Mouse (Mus musculus): ENCODE data around the gene Lime1.

Gene Lime1

DNA sequence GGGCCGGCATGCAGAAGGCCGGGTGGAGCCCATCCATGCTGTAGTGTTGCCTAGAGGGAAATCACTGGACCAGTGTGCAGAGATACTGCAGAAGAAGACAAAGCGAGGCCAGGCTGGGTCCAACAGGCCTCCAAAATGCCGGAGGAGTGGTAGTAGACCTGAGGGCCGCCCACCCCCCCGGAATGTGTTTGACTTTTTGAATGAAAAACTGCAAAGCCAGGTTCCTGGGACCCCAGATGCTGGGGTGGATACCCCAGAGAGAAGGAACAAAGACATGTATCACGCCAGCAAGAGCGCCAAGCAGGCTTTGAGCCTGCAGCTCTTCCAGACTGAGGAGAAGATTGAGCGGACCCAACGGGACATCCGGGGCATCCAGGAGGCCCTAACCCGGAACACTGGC is at the start of gene Lime1:
Lime1 (plus strand) TSS at position 301 of the 400 bp plus-strand sequence.
- no peak for TF ChIP-seq GATA4 (IDR thresholded peaks at IDR 0.05; ENCODE audit: insufficient replicate concordance, low read length)

DNA sequence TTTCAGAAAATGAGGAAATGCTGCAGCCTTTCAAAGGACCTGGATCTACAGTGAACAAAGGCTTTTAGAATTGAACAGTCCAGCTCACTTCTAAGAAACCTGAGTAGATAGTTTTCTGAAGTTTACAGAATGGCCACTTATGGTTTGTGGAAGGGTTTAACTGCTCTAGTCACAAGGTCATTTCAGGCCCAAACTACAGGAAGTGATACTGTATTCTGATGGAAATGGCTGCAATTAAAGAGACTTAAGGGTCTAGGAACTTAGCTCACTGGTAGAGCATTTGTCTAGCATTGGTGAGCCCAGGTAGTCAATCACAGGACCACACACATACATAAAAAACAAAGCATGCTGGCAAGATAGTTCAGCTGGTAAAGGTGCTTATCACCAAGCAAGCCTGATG is 47.3 kb upstream of the Lime1 start:
- TF ChIP-seq GATA4 (IDR thresholded peaks at IDR 0.05; ENCODE audit: insufficient replicate concordance, low read length): no peak

DNA sequence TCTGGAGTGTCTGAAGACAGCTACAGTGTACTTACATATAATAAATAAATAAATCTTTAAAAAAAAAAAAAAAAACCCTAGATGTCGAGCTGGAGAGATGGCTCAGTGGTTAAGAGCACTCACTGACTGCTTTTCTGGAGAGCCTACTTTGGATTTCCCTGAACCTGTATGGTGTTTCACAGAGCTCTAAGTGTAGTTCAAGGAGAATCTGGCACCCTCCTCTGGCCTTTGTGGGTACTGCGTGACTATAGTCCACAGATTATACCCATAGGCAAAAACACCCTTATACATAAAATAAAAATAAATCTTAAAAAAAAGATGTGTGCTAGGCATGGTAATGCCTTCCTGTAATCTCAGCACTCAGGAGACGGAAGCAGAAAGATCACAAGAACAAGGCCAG is 45.9 kb upstream of the Lime1 start:
- no peak for TF ChIP-seq GATA4 (IDR thresholded peaks at IDR 0.05; ENCODE audit: insufficient replicate concordance, low read length)

DNA sequence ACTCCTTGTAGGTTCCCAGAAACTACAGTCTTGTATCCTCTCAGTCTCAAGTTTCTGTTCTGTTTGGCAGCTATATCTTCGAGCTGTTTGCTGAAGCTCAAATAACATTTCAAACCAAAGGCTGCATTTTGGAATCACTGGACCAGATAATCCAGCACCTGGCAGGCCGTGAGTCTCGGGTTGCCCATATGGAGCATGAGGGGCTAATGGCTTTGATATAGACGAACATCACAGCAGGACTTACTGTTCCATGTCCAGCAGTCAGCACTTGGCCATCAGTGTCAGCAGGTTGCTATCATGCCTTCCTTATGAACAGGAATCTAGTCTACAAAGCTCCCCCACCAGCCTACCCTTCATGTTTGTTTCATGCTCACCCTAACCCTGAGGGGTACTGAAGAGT is 39.5 kb upstream of the Lime1 start:
- no peak for TF ChIP-seq GATA4 (IDR thresholded peaks at IDR 0.05; ENCODE audit: insufficient replicate concordance, low read length)

DNA sequence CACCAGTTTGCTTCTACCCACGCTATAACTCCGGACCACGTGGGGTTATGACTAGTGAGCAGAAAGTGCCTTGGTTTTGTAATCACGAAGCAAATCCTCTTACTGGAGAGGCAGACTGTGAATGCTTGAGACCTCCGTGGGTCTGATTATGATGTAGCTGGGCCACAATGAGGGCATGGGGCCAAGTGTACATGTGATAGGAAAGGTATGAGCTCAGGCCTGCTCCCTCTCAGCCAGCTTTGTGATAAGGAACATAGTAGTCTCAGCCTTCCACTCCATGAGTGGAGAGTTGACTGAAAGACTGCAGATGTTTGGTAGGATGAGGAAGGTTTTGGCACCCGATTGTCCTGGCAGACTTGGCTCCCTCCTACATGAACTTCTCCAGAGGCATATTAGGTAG is 37.1 kb upstream of the Lime1 start:
- no peak for TF ChIP-seq GATA4 (IDR thresholded peaks at IDR 0.05; ENCODE audit: insufficient replicate concordance, low read length)

DNA sequence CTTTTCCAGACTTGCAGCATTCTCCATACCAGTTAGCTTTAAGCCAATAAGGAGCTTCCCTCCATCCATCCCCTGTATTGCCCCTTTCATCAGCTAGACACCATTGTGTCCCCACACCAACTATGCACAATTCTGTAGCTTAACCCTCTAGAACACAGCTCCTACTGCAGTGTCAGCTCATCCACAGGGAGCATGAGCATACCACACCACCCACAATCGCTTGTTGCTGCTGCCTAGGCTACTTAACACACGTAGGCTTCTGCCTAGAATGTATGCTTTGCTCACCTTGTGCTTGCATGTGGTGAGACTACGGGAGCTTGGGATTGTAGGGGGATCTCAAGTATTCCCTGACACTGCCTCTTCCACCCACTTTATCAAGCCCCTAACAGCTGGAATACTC is 23.1 kb upstream of the Lime1 start:
- no peak for TF ChIP-seq GATA4 (IDR thresholded peaks at IDR 0.05; ENCODE audit: insufficient replicate concordance, low read length)

DNA sequence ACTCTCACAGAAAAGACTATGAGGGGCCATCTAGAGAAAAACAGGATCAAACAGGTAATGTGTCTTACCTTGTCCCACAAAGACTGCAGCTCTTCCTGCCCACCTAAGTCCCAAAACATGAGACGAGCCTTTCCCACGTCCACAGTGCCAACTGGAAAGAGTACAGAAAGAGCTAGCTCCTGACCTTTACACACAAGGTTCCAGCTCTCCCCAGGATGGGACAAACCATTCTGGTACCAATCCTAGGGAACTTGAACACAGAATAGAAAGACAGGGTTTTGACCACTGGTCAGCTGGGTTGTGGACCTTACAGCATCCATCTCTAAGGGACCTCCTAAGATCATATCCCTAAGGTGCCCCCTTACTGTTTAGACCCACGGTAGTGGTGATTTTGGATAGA is 15.9 kb upstream of the Lime1 start:
- TF ChIP-seq GATA4 (IDR thresholded peaks at IDR 0.05; ENCODE audit: insufficient replicate concordance, low read length): no peak

DNA sequence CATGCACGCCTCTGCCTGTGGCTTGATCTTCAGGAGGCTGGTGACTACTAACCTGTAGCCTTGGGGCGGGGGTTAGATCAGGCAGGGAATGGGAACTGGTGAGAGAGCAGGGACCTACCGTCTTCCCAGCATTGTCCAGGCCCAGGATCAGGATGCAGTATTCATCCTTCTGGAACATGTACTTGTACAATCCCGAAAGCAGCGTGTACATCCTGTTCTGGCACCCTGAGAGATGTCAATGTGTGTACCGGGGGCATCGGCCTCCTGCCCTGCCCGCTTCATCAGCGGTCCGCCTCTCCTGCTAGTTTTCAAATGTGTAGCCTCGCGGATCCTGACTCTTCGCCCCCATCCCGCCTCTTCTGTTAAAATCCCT is 15.4 kb upstream of the Lime1 start:
- no peak for TF ChIP-seq GATA4 (IDR thresholded peaks at IDR 0.05; ENCODE audit: insufficient replicate concordance, low read length)

DNA sequence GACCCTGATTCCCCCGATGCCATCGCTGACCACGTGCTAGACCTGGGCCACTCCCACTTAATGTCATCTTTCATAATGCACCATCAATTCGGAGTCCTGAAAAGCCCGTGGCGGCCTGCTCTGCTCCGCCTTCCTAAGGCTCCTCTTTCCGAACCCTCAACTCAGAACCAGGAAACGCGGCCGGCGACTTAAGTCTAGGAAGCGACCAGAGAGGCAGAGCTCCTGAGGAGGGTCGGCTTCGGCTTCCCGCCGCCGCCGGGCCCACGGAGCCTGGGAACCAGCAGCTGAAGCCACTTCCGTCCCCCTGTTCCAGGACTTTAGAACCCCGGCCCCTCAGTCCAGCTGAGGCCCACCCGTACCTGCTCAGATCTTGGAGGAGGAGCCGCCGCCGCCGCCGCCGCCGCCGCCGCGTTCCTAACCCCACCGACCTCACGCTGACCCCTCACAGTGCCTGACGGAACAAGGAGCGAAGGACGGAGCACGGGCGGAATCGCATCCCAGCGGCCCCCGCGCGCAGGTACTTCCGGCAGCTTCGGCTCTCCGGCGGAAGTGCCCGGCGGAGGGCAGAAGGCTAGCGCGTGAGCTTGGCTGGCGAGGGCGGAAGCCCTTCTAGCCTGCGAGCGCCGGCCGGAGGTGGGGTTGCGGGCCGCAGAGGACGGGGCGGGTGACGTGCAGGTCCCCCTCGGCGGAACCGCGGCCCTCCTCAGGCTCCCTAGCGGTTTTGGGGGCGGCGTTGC is 14.8 kb upstream of the Lime1 start, which contains the start of the genes Zgpat and Arfrp1:
Zgpat (plus strand) TSS at position 69 of the 737 bp plus-strand sequence.
Arfrp1 (minus strand) TSS at position 545 of the 737 bp plus-strand sequence.
- no peak for TF ChIP-seq GATA4 (IDR thresholded peaks at IDR 0.05; ENCODE audit: insufficient replicate concordance, low read length)

DNA sequence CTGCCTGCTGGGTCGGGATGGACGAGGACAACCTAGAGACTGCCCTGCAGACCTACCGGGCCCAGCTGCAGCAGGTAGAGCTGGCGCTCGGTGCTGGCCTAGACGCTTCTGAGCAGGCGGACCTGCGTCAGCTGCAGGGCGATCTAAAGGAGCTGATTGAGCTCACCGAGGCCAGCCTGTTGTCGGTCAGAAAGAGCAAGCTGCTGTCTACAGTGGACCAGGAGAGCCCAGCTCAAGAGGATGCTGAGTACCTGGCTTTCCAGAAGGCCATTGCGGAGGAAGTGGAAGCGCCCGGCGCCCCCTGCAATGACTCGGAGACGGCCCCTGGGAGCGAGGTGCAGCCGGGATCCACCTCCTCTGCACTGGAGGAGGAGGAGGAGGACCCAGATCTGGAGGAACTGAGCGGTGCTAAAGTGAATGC is 14.2 kb upstream of the Lime1 start:
- no peak for TF ChIP-seq GATA4 (IDR thresholded peaks at IDR 0.05; ENCODE audit: insufficient replicate concordance, low read length)

DNA sequence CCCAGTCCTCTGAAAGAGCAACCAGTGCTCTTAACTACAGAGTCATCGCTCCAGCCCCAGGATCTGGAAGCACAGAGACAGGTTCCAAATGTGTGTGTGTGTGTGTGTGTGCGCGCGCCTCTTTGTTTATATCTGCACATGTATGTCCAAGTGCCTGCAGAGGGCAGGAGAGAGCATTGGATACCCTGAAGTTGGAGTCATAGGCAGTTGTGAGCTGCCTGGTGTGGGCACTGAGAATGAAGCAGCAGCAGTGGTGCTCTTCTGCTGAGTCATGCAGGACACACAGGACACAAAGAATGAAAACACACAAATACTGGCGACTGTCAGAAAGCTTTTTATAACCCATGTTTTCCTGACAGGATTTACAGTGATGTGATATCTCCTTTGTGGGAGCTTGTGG is 9.9 kb upstream of the Lime1 start:
- no peak for TF ChIP-seq GATA4 (IDR thresholded peaks at IDR 0.05; ENCODE audit: insufficient replicate concordance, low read length)

DNA sequence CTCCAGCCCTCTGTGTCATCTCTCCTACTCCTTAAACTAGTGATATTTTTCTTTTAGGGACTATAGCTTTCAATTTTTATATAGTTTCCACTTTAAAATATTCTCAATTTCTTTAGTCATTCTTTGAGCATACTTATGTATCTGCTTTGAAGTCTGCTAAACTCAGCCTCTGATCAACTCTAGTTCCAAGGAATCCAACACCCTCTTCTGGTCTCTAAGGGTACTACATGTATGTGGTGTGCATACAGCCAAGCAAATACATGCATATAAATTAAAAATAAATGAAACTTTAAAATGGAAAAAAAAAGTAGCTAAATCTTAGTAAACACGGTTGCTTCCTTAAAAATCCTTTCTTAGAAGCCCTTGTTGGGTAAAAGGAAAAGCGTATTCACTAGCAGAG is 4.1 kb upstream of the Lime1 start:
- no peak for TF ChIP-seq GATA4 (IDR thresholded peaks at IDR 0.05; ENCODE audit: insufficient replicate concordance, low read length)

DNA sequence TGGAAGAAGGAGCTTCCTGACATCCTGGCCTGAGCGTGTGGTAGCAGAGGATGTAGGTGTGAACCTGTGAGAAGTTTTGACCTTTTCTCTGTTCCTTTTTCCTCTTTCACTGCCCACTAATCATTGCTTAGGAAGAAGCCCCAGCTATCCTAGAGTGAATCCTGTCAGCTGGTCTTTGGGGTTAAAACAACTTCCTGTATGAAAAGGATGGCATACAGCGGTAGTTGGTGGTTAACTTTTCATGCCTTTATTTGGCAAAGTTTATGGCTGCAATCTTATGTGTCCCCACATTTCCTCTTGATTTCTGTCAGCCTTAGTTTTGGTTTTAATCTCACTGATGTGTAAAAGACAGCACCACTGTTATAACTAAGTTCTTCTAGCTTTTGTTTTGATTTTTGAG is 2.6 kb upstream of the Lime1 start:
- no peak for TF ChIP-seq GATA4 (IDR thresholded peaks at IDR 0.05; ENCODE audit: insufficient replicate concordance, low read length)

DNA sequence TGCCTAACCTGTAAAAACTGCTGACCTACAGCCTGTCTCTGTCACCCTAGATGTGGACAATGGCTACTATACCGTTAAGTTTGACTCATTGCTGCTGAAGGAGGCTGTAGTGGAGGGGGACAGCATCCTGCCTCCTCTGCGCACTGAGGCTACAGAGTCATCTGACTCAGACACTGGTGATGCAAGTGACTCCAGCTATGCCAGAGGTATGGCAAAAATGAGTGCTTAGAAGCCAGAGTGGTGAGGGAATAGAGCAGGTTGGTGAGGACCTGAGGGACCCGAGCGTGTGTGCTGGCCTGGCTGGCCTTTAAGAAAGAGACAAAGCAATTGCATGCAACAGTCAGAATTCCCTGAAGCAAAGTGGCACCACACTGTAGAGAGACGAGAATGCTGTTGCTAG is 1.2 kb upstream of the Lime1 start:
- no peak for TF ChIP-seq GATA4 (IDR thresholded peaks at IDR 0.05; ENCODE audit: insufficient replicate concordance, low read length)

DNA sequence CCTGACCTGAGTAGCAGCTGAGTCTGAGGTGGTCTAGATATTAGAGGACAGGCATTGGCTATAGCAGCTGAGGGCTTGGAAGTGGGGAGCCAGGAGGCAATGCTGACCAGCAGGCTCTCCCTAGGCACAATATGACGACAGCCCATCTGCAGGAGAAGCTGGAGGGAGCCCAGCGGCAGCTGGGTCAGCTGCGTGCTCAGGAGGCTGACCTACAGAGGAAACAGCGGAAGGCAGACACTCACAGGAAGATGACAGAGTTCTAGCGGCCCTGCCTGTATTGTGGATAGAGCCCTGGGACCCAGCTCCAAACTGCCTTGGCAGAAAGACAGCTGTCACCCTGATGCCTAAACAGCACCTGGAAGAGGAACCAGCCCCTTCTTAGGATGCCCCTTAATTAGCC is 373 bp downstream of the Lime1 start:
- TF ChIP-seq GATA4 (IDR thresholded peaks at IDR 0.05; ENCODE audit: insufficient replicate concordance, low read length): no peak

DNA sequence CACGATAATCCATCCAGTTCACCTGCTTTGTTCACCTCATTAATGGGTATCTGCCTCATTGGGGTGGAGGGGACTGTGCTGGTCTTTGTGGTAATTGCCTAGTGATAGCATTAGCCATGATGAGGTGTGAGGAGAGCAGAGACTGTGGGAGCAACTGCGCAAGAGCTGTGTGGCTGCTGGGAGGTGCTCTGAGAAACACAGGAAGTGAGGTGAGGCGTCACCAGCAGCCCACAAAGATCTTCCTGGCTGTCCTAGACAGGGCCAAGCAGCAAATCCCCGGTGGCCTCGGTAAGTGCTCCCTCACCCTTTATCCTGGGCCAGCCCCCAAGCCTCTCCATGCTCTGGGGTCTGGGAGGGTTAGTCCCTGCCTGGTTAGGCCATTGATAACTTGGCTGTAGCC is 1.2 kb downstream of the Lime1 start:
- TF ChIP-seq GATA4 (IDR thresholded peaks at IDR 0.05; ENCODE audit: insufficient replicate concordance, low read length): no peak

DNA sequence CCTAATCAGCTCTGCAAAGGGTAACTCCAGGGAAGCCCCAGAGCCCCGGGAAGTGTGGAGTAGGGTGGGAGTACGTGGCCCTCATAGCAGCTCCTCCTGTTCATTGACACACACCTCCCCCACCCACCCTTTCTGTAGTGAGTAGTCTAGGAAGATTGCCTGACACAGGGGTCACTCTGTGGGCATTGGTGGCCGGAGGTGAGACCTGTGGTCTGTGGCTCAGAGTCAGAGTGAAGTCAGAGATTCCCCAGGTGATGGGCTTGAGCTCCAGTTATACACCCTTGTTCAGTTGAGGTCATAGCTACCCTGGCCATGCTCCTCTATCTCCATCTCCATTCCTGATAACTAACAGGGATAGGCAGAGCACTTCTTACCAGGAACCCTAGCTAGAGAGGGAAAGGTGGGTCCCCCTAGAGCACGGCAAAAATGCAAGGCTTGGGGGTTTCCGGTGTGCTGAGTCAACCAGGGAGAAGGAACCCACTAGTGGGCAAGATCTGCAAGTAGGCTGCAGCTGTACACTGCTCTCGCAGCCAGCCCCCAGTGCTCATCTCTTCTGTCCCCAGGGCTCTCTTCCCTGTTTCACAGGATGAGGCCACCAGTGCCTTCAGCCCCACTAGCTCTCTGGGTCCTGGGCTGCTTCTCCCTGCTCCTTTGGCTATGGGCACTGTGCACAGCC is 1.9 kb downstream of the Lime1 start:
- no peak for TF ChIP-seq GATA4 (IDR thresholded peaks at IDR 0.05; ENCODE audit: insufficient replicate concordance, low read length)
